Mouse (Mus musculus) hindbrain, embryonic 10.5 days (tissue): ENCODE results near the gene Bcat1. TPM values are rescaled to one million over a fixed set of nuclear protein-coding genes. Genes with fewer than 3 reads are reported as not detected.

Experiments used
- DNase-seq: peaks from one replicate; pipeline ENCODE4 v3.0.0-alpha.2; 2017; ENCODE audit warnings: low spot score
- H3K27ac ChIP-seq: fragments of 300-500 bp; sonication (generic); 2 replicates; pipeline ENCODE4 v1.5.1; 2016; ENCODE audit warnings: mild to moderate bottlenecking, moderate library complexity
- H3K27me3 ChIP-seq: fragments of 300-500 bp; sonication (generic); 2 replicates; pipeline ENCODE4 v1.6.1; 2016; ENCODE audit warnings: mild to moderate bottlenecking; ENCODE audit not compliant: poor library complexity, insufficient read depth, severe bottlenecking
- H3K36me3 ChIP-seq: fragments of 300-500 bp; sonication (generic); 2 replicates; pipeline ENCODE4 v1.6.1; 2016; ENCODE audit warnings: mild to moderate bottlenecking, moderate library complexity
- H3K4me1 ChIP-seq: fragments of 300-500 bp; sonication (generic); replicated peaks from 2 replicates; pipeline ENCODE4 v1.6.1; 2016; ENCODE audit warnings: mild to moderate bottlenecking
- H3K4me3 ChIP-seq: fragments of 300-500 bp; sonication (generic); 2 replicates; pipeline ENCODE4 v1.5.1; 2016; ENCODE audit warnings: mild to moderate bottlenecking, moderate library complexity
- H3K9me3 ChIP-seq: fragments of 300-500 bp; sonication (generic); 2 replicates; pipeline ENCODE4 v1.6.1; 2016; ENCODE audit warnings: mild to moderate bottlenecking, moderate library complexity
- WGBS: fragments of 180-500 bp; shearing (Covaris S2); methylation state at CpG from one replicate; pipeline ENCODE4 v1.1.7; 2016; 5-methylcytosine and 5-hydroxymethylcytosine counted together
- polyA plus RNA-seq: library from polyadenylated mRNA; unstranded; fragments of >200 nt; fragmentation: Nextera tagmentation; extraction: Ambion mirVana; gene quantifications from 2 replicates; pipeline ENCODE4 v1.2.1, GENCODE M21; 2016

Gene Bcat1
- polyA plus RNA-seq, 1 experiment from 2014 or later, result 123 TPM

GRCm38 (mm10) chr6:145064104-145064503, 11.9 kb downstream of the Bcat1 start:
- H3K4me3 ChIP-seq, result no peak overlapping the region
- H3K27me3 ChIP-seq, result no peaks in the 10 kb centered on the region
- no peak for DNase-seq
- WGBS, result 68% methylated on average over 1 of the region's 1 CpGs
- no peak overlapping the region for H3K27ac ChIP-seq
- no peaks in the 10 kb centered on the region for H3K9me3 ChIP-seq
- H3K36me3 ChIP-seq, result peaks cover 6% of the 10 kb centered on the region
- H3K4me1 ChIP-seq, result peaks cover 17% of the 10 kb centered on the region

- no peak overlapping the region for H3K4me3 ChIP-seq
- no peak for DNase-seq
- H3K4me1 ChIP-seq, result peaks cover 17% of the 10 kb centered on the region
- peak overlapping the region; percentile 50; the same call in 1 of the 2 replicates for H3K27ac ChIP-seq
- 53% methylated on average over 5 of the region's 5 CpGs for WGBS
- no peaks in the 10 kb centered on the region for H3K27me3 ChIP-seq
- no peaks in the 10 kb centered on the region for H3K9me3 ChIP-seq
- peaks cover 6% of the 10 kb centered on the region for H3K36me3 ChIP-seq
Measured at GRCm38 (mm10) chr6:145063212-145063868, 12.6 kb downstream of the Bcat1 start.

- 64% methylated on average over 4 of the region's 4 CpGs for WGBS
- no peaks in the 10 kb centered on the region for H3K27me3 ChIP-seq
- no peak overlapping the region for H3K4me3 ChIP-seq
- H3K36me3 ChIP-seq, result peaks cover 11% of the 10 kb centered on the region
- H3K27ac ChIP-seq, result no peak overlapping the region
- no peak for DNase-seq
- no peaks in the 10 kb centered on the region for H3K9me3 ChIP-seq
- peaks cover 17% of the 10 kb centered on the region for H3K4me1 ChIP-seq
Measured at GRCm38 (mm10) chr6:145062763-145063162, 13.2 kb downstream of the Bcat1 start.

- DNase-seq, result no peak
- Histone ChIP-seq H3K4me3 (no peak overlapping the region), H3K27ac (no peak overlapping the region), H3K27me3 (no peaks in the 10 kb centered on the region), H3K36me3 (peaks cover 14% of the 10 kb centered on the region), H3K9me3 (no peaks in the 10 kb centered on the region), H3K4me1 (peaks cover 18% of the 10 kb centered on the region)
- 98% methylated on average over 1 of the region's 1 CpGs for WGBS
Measured at GRCm38 (mm10) chr6:145061361-145061760, 14.6 kb downstream of the Bcat1 start.

GRCm38 (mm10) chr6:145056102-145056501, 19.9 kb downstream of the Bcat1 start:
- peaks cover 8% of the 10 kb centered on the region; the same call in 1 of the 2 replicates for H3K36me3 ChIP-seq
- no peak for DNase-seq
- H3K27me3 ChIP-seq, result no peaks in the 10 kb centered on the region
- no peaks in the 10 kb centered on the region for H3K9me3 ChIP-seq
- H3K27ac ChIP-seq, result peak overlapping the region; percentile 35
- WGBS, result 85% methylated on average over 4 of the region's 4 CpGs
- no peak overlapping the region for H3K4me3 ChIP-seq
- H3K4me1 ChIP-seq, result peaks cover 29% of the 10 kb centered on the region

GRCm38 (mm10) chr6:145055277-145055858, 20.6 kb downstream of the Bcat1 start:
- peaks cover 36% of the 10 kb centered on the region for H3K4me1 ChIP-seq
- H3K27me3 ChIP-seq, result no peaks in the 10 kb centered on the region
- 71% methylated on average over 6 of the region's 6 CpGs for WGBS
- H3K9me3 ChIP-seq, result no peaks in the 10 kb centered on the region
- peaks cover 8% of the 10 kb centered on the region; the same call in 1 of the 2 replicates for H3K36me3 ChIP-seq
- no peak overlapping the region for H3K4me3 ChIP-seq
- DNase-seq, result no peak
- H3K27ac ChIP-seq, result no peak overlapping the region

- whole genome bisulfite sequencing, result 85% methylated on average over 2 of the region's 2 CpGs
- Histone ChIP-seq H3K4me1 (peaks cover 63% of the 10 kb centered on the region), H3K27ac (no peak overlapping the region; the same call in 1 of the 2 replicates), H3K27me3 (0 out of 2 replicates have a peak, but pooled peaks cover 5% of the 10 kb centered on the region), H3K9me3 (no peaks in the 10 kb centered on the region), H3K4me3 (no peak overlapping the region), H3K36me3 (peaks cover 2% of the 10 kb centered on the region; the same call in 1 of the 2 replicates)
- DNase-seq, result no peak
Measured at GRCm38 (mm10) chr6:145052669-145053068, 23.3 kb downstream of the Bcat1 start.

GRCm38 (mm10) chr6:145050899-145051298, 25.1 kb downstream of the Bcat1 start:
- no peak for DNase-seq
- no peaks in the 10 kb centered on the region for H3K36me3 ChIP-seq
- H3K4me3 ChIP-seq, result no peak overlapping the region
- H3K4me1 ChIP-seq, result peaks cover 72% of the 10 kb centered on the region
- no peaks in the 10 kb centered on the region for H3K9me3 ChIP-seq
- WGBS, result 39% methylated on average over 3 of the region's 3 CpGs
- 0 out of 2 replicates have a peak, but pooled peaks cover 5% of the 10 kb centered on the region for H3K27me3 ChIP-seq
- peak overlapping the region; percentile 50; the same call in 1 of the 2 replicates for H3K27ac ChIP-seq

GRCm38 (mm10) chr6:145048131-145048997, 27.6 kb downstream of the Bcat1 start:
- Histone ChIP-seq H3K36me3 (peaks cover 2% of the 10 kb centered on the region), H3K27ac (peak overlapping the region; percentile 93), H3K9me3 (no peaks in the 10 kb centered on the region), H3K27me3 (0 out of 2 replicates have a peak, but pooled peaks cover 5% of the 10 kb centered on the region), H3K4me3 (peak overlapping the region; percentile 79), H3K4me1 (peaks cover 78% of the 10 kb centered on the region)
- WGBS, result under 1% methylated on average over 64 of the region's 64 CpGs
- DNase-seq, result peak; percentile 67

- peak; percentile 80 for DNase-seq
- 0 out of 2 replicates have a peak, but pooled peaks cover 5% of the 10 kb centered on the region for H3K27me3 ChIP-seq
- under 1% methylated on average over 15 of the region's 15 CpGs for WGBS
- H3K4me3 ChIP-seq, result peak overlapping the region; percentile 79
- H3K36me3 ChIP-seq, result peaks cover 5% of the 10 kb centered on the region
- H3K9me3 ChIP-seq, result no peaks in the 10 kb centered on the region
- H3K4me1 ChIP-seq, result peaks cover 79% of the 10 kb centered on the region
- H3K27ac ChIP-seq, result peak overlapping the region; percentile 93
Measured at GRCm38 (mm10) chr6:145047445-145047857, 28.5 kb downstream of the Bcat1 start.

GRCm38 (mm10) chr6:145046266-145046890, 29.6 kb downstream of the Bcat1 start:
- Histone ChIP-seq H3K36me3 (peaks cover 5% of the 10 kb centered on the region), H3K27me3 (0 out of 2 replicates have a peak, but pooled peaks cover 5% of the 10 kb centered on the region), H3K4me3 (peak overlapping the region; percentile 79), H3K27ac (peak overlapping the region; percentile 93), H3K4me1 (peaks cover 81% of the 10 kb centered on the region), H3K9me3 (no peaks in the 10 kb centered on the region)
- DNase-seq, result no peak
- 82% methylated on average over 13 of the region's 13 CpGs for WGBS

- DNase-seq, result no peak
- WGBS, result 81% methylated on average over 20 of the region's 20 CpGs
Measured at GRCm38 (mm10) chr6:145044916-145045574, 30.9 kb downstream of the Bcat1 start.

More at GRCm38 (mm10) chr6:145044916-145045574, 30.9 kb downstream of the Bcat1 start:
- peak overlapping the region; percentile 18; the same call in 1 of the 2 replicates for H3K4me3 ChIP-seq
- peak overlapping the region; percentile 53 for H3K27ac ChIP-seq
- 0 out of 2 replicates have a peak, but pooled peaks cover 5% of the 10 kb centered on the region for H3K27me3 ChIP-seq
- peaks cover 80% of the 10 kb centered on the region for H3K4me1 ChIP-seq
- peaks cover 7% of the 10 kb centered on the region for H3K36me3 ChIP-seq
- H3K9me3 ChIP-seq, result no peaks in the 10 kb centered on the region
